Mouse (Mus musculus) activated CD4-positive, CD25-positive, alpha-beta regulatory T cell, adult 4 months (primary cell): ENCODE measurements around the gene Sema5b. TPM values are rescaled to one million over a fixed set of nuclear protein-coding genes. Genes with fewer than 3 reads are reported as not detected.

Experiments
- ATAC-seq: one replicate; pipeline ENCODE4 v1.8.0; 2017
- polyA plus RNA-seq, 2 experiments: library from polyadenylated mRNA; unstranded; fragments of 100-300 nt; shearing (Covaris generic); gene quantifications; one replicate each; pipeline ENCODE4 v1.2.1; 2017

Gene Sema5b
- polyA plus RNA-seq, 2 experiments from 2014 or later = not detected

GRCm38 (mm10) chr16:35596241-35596640 lies 55.3 kb downstream of the Sema5b start:
- ATAC-seq = no peak

- no peak for ATAC-seq
Observed at GRCm38 (mm10) chr16:35596661-35597350, 55.9 kb downstream of the Sema5b start.

GRCm38 (mm10) chr16:35597991-35598390 lies 57.0 kb downstream of the Sema5b start:
- no peak for ATAC-seq

GRCm38 (mm10) chr16:35598802-35599201 lies 57.9 kb downstream of the Sema5b start:
- ATAC-seq = no peak

- no peak for ATAC-seq
Observed at GRCm38 (mm10) chr16:35600282-35600681, 59.3 kb downstream of the Sema5b start.

GRCm38 (mm10) chr16:35601426-35601825 lies 60.5 kb downstream of the Sema5b start:
- ATAC-seq = no peak

GRCm38 (mm10) chr16:35602529-35602928 lies 61.6 kb downstream of the Sema5b start:
- no peak for ATAC-seq

GRCm38 (mm10) chr16:35603729-35604522 lies 63.0 kb downstream of the Sema5b start:
- no peak for ATAC-seq

GRCm38 (mm10) chr16:35607250-35607649 lies 66.3 kb downstream of the Sema5b start:
- ATAC-seq = no peak

- no peak for ATAC-seq
Observed at GRCm38 (mm10) chr16:35608244-35608643, 67.3 kb downstream of the Sema5b start.

GRCm38 (mm10) chr16:35609561-35609960 lies 68.6 kb downstream of the Sema5b start:
- no peak for ATAC-seq

GRCm38 (mm10) chr16:35613851-35614804 lies 73.2 kb downstream of the Sema5b start:
- ATAC-seq = no peak

- no peak for ATAC-seq
Observed at GRCm38 (mm10) chr16:35617732-35618131, 76.8 kb downstream of the Sema5b start.

- ATAC-seq = no peak
Observed at GRCm38 (mm10) chr16:35623026-35623425, 82.1 kb downstream of the Sema5b start.

- no peak for ATAC-seq
Observed at GRCm38 (mm10) chr16:35623986-35624385, 83.0 kb downstream of the Sema5b start.

- ATAC-seq = no peak
Observed at GRCm38 (mm10) chr16:35624877-35625276, 83.9 kb downstream of the Sema5b start.

- no peak for ATAC-seq
Observed at GRCm38 (mm10) chr16:35625286-35626020, 84.5 kb downstream of the Sema5b start.

GRCm38 (mm10) chr16:35627992-35628607 lies 87.2 kb downstream of the Sema5b start:
- no peak for ATAC-seq

- no peak for ATAC-seq
Observed at GRCm38 (mm10) chr16:35630470-35631183, 89.7 kb downstream of the Sema5b start.

- ATAC-seq = no peak
Observed at GRCm38 (mm10) chr16:35633058-35633457, 92.1 kb downstream of the Sema5b start.

GRCm38 (mm10) chr16:35634971-35635370 lies 94.0 kb downstream of the Sema5b start:
- ATAC-seq = no peak
